ENCODE assay signal across 1 mouse cellular context in the genomic region with DNA sequence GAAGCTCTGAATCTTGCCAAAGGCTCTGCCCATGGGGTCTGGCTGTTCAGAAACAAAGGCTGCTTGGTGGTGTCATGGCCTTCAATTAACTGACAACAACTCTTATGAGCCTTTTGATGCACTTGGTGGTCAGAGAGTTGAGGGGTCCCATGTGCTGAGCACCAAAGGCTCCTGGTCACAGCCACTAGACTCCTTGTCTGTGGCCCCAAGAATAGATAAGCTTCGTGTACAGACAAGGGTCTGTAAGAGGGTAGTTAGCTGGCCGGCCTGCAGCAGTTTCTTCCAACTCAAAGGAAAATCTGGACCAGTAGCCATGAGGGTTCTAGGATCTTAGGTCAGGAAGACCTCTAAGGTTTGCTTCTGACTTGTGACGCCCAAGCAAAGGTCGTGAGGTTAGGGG.
TF ChIP-seq lines count a peak whose summit lies in the region.

No protein-coding gene starts in this region.

TF ChIP-seq in MEL, 35 proteins besides CTCF, POLR2A, EP300 and RAD21 (continued from another document):
- TF ChIP-seq ZMIZ1 (IDR thresholded peaks at IDR 0.05; ENCODE audit: low read depth, low read length) (no peak), ZKSCAN1 (IDR thresholded peaks at IDR 0.05; ENCODE audit: low read depth, low read length) (no peak), HCFC1 (IDR thresholded peaks at IDR 0.05; ENCODE audit: low read depth, low read length) (no peak), ETS1 (IDR thresholded peaks at IDR 0.05; ENCODE audit: low read depth, low read length) (no peak), GATA1 (IDR thresholded peaks at IDR 0.05; ENCODE audit: low read depth, low read length) (no peak)
